Mouse (Mus musculus): ENCODE measurements around the gene Ier5l. TPM values are rescaled to one million over a fixed set of nuclear protein-coding genes. Genes with fewer than 3 reads are reported as not detected.

The Ier5l gene
- polyA plus RNA-seq, 1 experiment from 2014 or later: 2.1 TPM

- no peak for ATAC-seq (replicated peaks; ENCODE audit: low FRiP score, low TSS enrichment, low read depth)
- Histone ChIP-seq H3K9me3 (ENCODE audit: control insufficient read depth, low read length) (0 out of 2 replicates have a peak, but pooled peaks cover 7% of the 10 kb centered on the region), H3K27me3 (replicated peaks; ENCODE audit: control insufficient read depth, insufficient read depth, low read length) (no peaks in the 10 kb centered on the region), H3K4me2 (ENCODE audit: low read length) (no peak overlapping the region), H3K36me3 (ENCODE audit: control insufficient read depth, insufficient read depth, low read length) (peaks cover 62% of the 10 kb centered on the region), H3K9ac (ENCODE audit: low read length) (no peak overlapping the region), H3K4me1 (replicated peaks; ENCODE audit: control insufficient read depth, insufficient read depth, low read length) (peaks cover 5% of the 10 kb centered on the region), H3K4me3 (ENCODE audit: low read depth, low read length) (no peak overlapping the region), H3K27ac (ENCODE audit: low read depth) (no peak overlapping the region)
- no peak for DNase-seq (ENCODE audit: low spot score)
- 58% methylated on average over 1 of the region's 1 CpGs for WGBS
Observed at GRCm38 (mm10) chr2:30450530-30450929, 23.5 kb downstream of the Ier5l start.

DNA sequence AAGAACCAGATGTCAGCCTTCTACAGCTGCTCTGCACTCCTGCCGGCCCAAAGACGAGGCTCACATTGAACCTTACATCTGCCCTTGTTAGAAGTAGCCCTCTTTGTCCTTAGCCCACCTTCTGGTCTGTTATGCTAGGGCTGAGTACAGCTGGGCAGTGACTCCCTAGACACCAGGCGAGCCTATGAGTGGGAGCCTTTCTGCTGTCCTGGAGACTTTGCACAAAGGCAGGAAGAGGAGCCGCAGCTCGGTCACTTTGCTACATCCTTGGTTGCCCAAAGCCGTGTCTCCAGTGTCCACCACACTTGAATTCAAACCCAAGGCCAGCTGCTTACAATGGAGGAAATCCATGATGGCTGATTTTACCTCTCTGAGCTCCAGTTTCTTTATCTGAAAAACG is 25.6 kb downstream of the Ier5l start:
- Histone ChIP-seq H3K9me3 (ENCODE audit: control insufficient read depth, low read length) (0 out of 2 replicates have a peak, but pooled peaks cover 7% of the 10 kb centered on the region), H3K9ac (ENCODE audit: low read length) (no peak overlapping the region), H3K36me3 (ENCODE audit: control insufficient read depth, insufficient read depth, low read length) (peaks cover 62% of the 10 kb centered on the region), H3K27ac (ENCODE audit: low read depth) (no peak overlapping the region), H3K4me2 (ENCODE audit: low read length) (no peak overlapping the region), H3K4me3 (ENCODE audit: low read depth, low read length) (no peak overlapping the region), H3K4me1 (replicated peaks; ENCODE audit: control insufficient read depth, insufficient read depth, low read length) (peaks cover 26% of the 10 kb centered on the region), H3K27me3 (replicated peaks; ENCODE audit: control insufficient read depth, insufficient read depth, low read length) (no peaks in the 10 kb centered on the region)
- 90% methylated on average over 7 of the region's 7 CpGs for WGBS
- DNase-seq (ENCODE audit: low spot score): no peak
- no peak for ATAC-seq (replicated peaks; ENCODE audit: low FRiP score, low TSS enrichment, low read depth)

DNA sequence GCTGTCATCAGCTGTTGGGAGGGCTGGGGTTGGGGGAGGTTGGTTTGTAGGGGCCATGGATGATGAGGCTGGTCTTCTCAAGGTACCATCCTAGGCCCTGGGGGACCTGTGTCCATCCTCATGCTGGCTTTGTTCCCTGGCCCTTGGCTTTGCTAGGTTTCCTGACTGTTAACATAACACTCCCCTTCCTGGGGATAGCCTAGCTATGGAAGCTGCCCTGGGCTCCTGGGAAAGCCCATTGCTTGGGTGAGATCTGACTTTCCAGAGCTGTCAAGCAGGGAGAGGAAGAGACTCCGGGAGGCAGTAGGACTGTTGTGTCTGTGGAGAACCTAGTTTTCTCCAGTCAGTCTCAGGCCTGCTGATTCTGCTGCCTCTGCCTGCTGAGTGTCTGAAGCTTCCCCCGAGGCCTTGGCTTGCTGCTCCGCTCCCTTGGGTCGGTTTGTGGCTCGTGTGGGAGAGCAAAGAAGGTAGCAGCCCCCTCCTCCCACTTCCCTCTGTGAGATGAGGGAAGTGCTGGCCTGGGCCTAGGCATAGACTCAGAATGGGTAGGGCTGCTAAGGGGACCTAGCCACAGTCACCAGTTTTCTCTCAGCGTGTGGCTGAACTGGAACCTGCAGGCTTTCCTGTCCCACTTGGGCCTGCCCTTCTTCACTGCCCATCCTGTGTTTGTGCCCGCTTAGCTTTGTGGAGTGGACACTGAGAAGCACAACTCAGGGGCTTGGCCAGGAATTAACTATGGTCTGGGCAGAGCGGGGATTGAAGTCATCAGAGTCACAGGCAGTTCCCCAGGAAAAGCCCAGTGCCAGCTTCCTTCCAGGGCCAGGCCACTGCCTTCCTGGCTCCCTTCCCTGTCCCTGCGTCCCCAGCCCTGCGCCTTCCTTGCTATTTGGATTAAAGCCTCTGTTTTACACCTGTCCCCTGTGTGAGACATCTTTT is 26.9 kb downstream of the Ier5l start:
- DNase-seq (ENCODE audit: low spot score): no peak
- H3K4me1 ChIP-seq (replicated peaks; ENCODE audit: control insufficient read depth, insufficient read depth, low read length): peaks cover 38% of the 10 kb centered on the region
- 80% methylated on average over 10 of the region's 10 CpGs for WGBS
- H3K27ac ChIP-seq (ENCODE audit: low read depth): 0 out of 2 replicates have a peak overlapping the region, but pooled peaks have one; percentile 3
- no peaks in the 10 kb centered on the region for H3K27me3 ChIP-seq (replicated peaks; ENCODE audit: control insufficient read depth, insufficient read depth, low read length)
- no peak for ATAC-seq (replicated peaks; ENCODE audit: low FRiP score, low TSS enrichment, low read depth)
- no peak overlapping the region for H3K4me3 ChIP-seq (ENCODE audit: low read depth, low read length)
- 0 out of 2 replicates have a peak, but pooled peaks cover 7% of the 10 kb centered on the region for H3K9me3 ChIP-seq (ENCODE audit: control insufficient read depth, low read length)
- H3K36me3 ChIP-seq (ENCODE audit: control insufficient read depth, insufficient read depth, low read length): peaks cover 60% of the 10 kb centered on the region
- H3K4me2 ChIP-seq (ENCODE audit: low read length): no peak overlapping the region
- no peak overlapping the region for H3K9ac ChIP-seq (ENCODE audit: low read length)

- Histone ChIP-seq H3K9ac (ENCODE audit: low read length) (peak overlapping the region; percentile 11; the same call in 1 of the 2 replicates), H3K4me2 (ENCODE audit: low read length) (peak overlapping the region; percentile 18), H3K27ac (ENCODE audit: low read depth) (peak overlapping the region; percentile 100), H3K4me1 (replicated peaks; ENCODE audit: control insufficient read depth, insufficient read depth, low read length) (peaks cover 56% of the 10 kb centered on the region), H3K27me3 (replicated peaks; ENCODE audit: control insufficient read depth, insufficient read depth, low read length) (no peaks in the 10 kb centered on the region), H3K9me3 (ENCODE audit: control insufficient read depth, low read length) (0 out of 2 replicates have a peak, but pooled peaks cover 4% of the 10 kb centered on the region), H3K4me3 (ENCODE audit: low read depth, low read length) (no peak overlapping the region), H3K36me3 (ENCODE audit: control insufficient read depth, insufficient read depth, low read length) (peaks cover 57% of the 10 kb centered on the region)
- WGBS: 11% methylated on average over 2 of the region's 2 CpGs
- DNase-seq (ENCODE audit: low spot score): peak; percentile 71
- ATAC-seq (replicated peaks; ENCODE audit: low FRiP score, low TSS enrichment, low read depth): peak; percentile 64
Observed at GRCm38 (mm10) chr2:30445312-30445711, 28.7 kb downstream of the Ier5l start.

DNA sequence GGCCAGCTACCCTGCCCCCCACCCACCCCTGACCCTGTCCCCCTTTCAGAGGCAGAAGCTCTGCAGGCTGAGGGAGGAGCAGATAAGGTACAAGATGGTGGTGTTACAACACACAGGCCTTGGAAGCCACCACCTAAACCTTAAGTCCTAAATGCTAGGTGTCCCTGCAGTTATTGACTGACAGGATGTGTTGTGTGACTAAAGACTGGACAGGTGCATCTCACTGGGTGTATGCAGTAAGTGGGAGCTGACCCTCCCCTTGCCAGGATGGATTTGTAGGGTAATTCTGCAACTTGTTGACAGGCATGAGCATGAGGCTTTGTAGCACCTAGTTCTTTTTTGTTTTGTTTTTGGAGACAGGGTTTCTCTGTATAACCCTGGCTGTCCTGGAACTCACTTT is 29.6 kb downstream of the Ier5l start:
- H3K4me3 ChIP-seq (ENCODE audit: low read depth, low read length): peak overlapping the region; percentile 0; the same call in 1 of the 2 replicates
- peak overlapping the region; percentile 100 for H3K27ac ChIP-seq (ENCODE audit: low read depth)
- no peak for ATAC-seq (replicated peaks; ENCODE audit: low FRiP score, low TSS enrichment, low read depth)
- peak overlapping the region; percentile 75; the same call in 1 of the 2 replicates for H3K4me2 ChIP-seq (ENCODE audit: low read length)
- H3K9ac ChIP-seq (ENCODE audit: low read length): no peak overlapping the region
- H3K4me1 ChIP-seq (replicated peaks; ENCODE audit: control insufficient read depth, insufficient read depth, low read length): peaks cover 62% of the 10 kb centered on the region
- H3K36me3 ChIP-seq (ENCODE audit: control insufficient read depth, insufficient read depth, low read length): peaks cover 57% of the 10 kb centered on the region
- no peaks in the 10 kb centered on the region for H3K9me3 ChIP-seq (ENCODE audit: control insufficient read depth, low read length)
- DNase-seq (ENCODE audit: low spot score): no peak
- H3K27me3 ChIP-seq (replicated peaks; ENCODE audit: control insufficient read depth, insufficient read depth, low read length): no peaks in the 10 kb centered on the region

- DNase-seq (ENCODE audit: low spot score): no peak
- Histone ChIP-seq H3K9me3 (ENCODE audit: control insufficient read depth, low read length) (no peaks in the 10 kb centered on the region), H3K4me2 (ENCODE audit: low read length) (peak overlapping the region; percentile 75), H3K4me1 (replicated peaks; ENCODE audit: control insufficient read depth, insufficient read depth, low read length) (peaks cover 62% of the 10 kb centered on the region), H3K27ac (ENCODE audit: low read depth) (peak overlapping the region; percentile 100), H3K36me3 (ENCODE audit: control insufficient read depth, insufficient read depth, low read length) (peaks cover 57% of the 10 kb centered on the region), H3K9ac (ENCODE audit: low read length) (0 out of 2 replicates have a peak overlapping the region, but pooled peaks have one; percentile 17), H3K4me3 (ENCODE audit: low read depth, low read length) (peak overlapping the region; percentile 0; the same call in 1 of the 2 replicates), H3K27me3 (replicated peaks; ENCODE audit: control insufficient read depth, insufficient read depth, low read length) (no peaks in the 10 kb centered on the region)
- ATAC-seq (replicated peaks; ENCODE audit: low FRiP score, low TSS enrichment, low read depth): no peak
- WGBS: 34% methylated on average over 5 of the region's 5 CpGs
Observed at GRCm38 (mm10) chr2:30444006-30444405, 30.0 kb downstream of the Ier5l start.

- H3K4me1 ChIP-seq (replicated peaks; ENCODE audit: control insufficient read depth, insufficient read depth, low read length): peaks cover 62% of the 10 kb centered on the region
- H3K9ac ChIP-seq (ENCODE audit: low read length): 0 out of 2 replicates have a peak overlapping the region, but pooled peaks have one; percentile 25
- H3K9me3 ChIP-seq (ENCODE audit: control insufficient read depth, low read length): no peaks in the 10 kb centered on the region
- peak overlapping the region; percentile 37; the same call in 1 of the 2 replicates for H3K4me3 ChIP-seq (ENCODE audit: low read depth, low read length)
- peak overlapping the region; percentile 75 for H3K4me2 ChIP-seq (ENCODE audit: low read length)
- no peaks in the 10 kb centered on the region for H3K27me3 ChIP-seq (replicated peaks; ENCODE audit: control insufficient read depth, insufficient read depth, low read length)
- ATAC-seq (replicated peaks; ENCODE audit: low FRiP score, low TSS enrichment, low read depth): no peak
- H3K36me3 ChIP-seq (ENCODE audit: control insufficient read depth, insufficient read depth, low read length): peaks cover 57% of the 10 kb centered on the region
- H3K27ac ChIP-seq (ENCODE audit: low read depth): peak overlapping the region; percentile 100
- 26% methylated on average over 4 of the region's 4 CpGs for WGBS
- DNase-seq (ENCODE audit: low spot score): no peak
Observed at GRCm38 (mm10) chr2:30443281-30443680, 30.7 kb downstream of the Ier5l start.

DNA sequence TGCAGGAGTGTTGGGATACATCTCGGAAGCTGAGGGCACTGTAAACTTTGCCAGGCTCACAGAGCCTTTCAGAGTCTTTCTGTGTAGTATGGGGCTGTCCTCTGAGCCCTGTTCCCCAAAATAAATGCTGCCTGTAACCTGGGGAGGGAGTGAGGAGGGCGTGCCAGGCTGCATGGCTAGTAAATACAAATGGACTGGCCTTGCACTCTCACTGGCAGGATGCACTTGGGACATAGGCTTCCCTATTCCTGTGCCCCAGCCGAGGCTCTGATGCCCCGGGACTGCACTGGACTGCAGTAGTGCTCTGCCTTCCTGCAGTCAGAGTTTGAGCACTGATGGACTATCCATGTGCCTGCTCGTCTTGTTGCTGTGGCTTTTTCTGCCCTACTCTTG is 31.5 kb downstream of the Ier5l start:
- Histone ChIP-seq H3K36me3 (ENCODE audit: control insufficient read depth, insufficient read depth, low read length) (peaks cover 57% of the 10 kb centered on the region), H3K4me3 (ENCODE audit: low read depth, low read length) (peak overlapping the region; percentile 37), H3K4me2 (ENCODE audit: low read length) (peak overlapping the region; percentile 75), H3K9ac (ENCODE audit: low read length) (peak overlapping the region; percentile 56), H3K9me3 (ENCODE audit: control insufficient read depth, low read length) (no peaks in the 10 kb centered on the region), H3K27me3 (replicated peaks; ENCODE audit: control insufficient read depth, insufficient read depth, low read length) (no peaks in the 10 kb centered on the region), H3K27ac (ENCODE audit: low read depth) (peak overlapping the region; percentile 100), H3K4me1 (replicated peaks; ENCODE audit: control insufficient read depth, insufficient read depth, low read length) (peaks cover 62% of the 10 kb centered on the region)
- no peak for DNase-seq (ENCODE audit: low spot score)
- WGBS: 21% methylated on average over 5 of the region's 5 CpGs
- ATAC-seq (replicated peaks; ENCODE audit: low FRiP score, low TSS enrichment, low read depth): no peak
